Mouse (Mus musculus) G1E (cell line): ENCODE results near the gene Galp.
"Not testable (repeated sequence)": the region's sequence is repeated elsewhere in the genome, so short reads cannot be mapped to it uniquely, and the experiment has no call there.

ENCODE experiments used
- CTCF ChIP-seq: IDR thresholded peaks from 2 replicates; pipeline ENCODE4 v1.5.1; 2012; ENCODE audit warnings: low read depth, low read length, inconsistent platforms, mixed read lengths
- GATA1 ChIP-seq: IDR thresholded peaks from 2 replicates; pipeline ENCODE4 v1.6.1; 2012; ENCODE audit warnings: borderline replicate concordance, low read length, inconsistent platforms, mixed read lengths
- GATA2 ChIP-seq: IDR thresholded peaks from 2 replicates; pipeline ENCODE4 v1.6.1; 2012; ENCODE audit warnings: low read depth, low read length, inconsistent platforms, borderline replicate concordance
- POLR2AphosphoS5 ChIP-seq: IDR thresholded peaks from 2 replicates; pipeline ENCODE4 v1.6.1; 2012; ENCODE audit warnings: low read depth, low read length, inconsistent platforms; ENCODE audit not compliant: insufficient replicate concordance
- TAL1 ChIP-seq: conservative IDR thresholded peaks from 2 replicates; pipeline ENCODE4 v1.6.1; 2012; ENCODE audit warnings: low read depth, low read length, inconsistent platforms, mixed read lengths

- not testable (repeated sequence) for TF ChIP-seq CTCF, TAL1, GATA1, POLR2AphosphoS5, GATA2
Observed at GRCm38 (mm10) chr7:6260004-6260403, 63.1 kb downstream of the Galp start.
